Mouse (Mus musculus): ENCODE measurements around the gene Krt8.

DNA sequence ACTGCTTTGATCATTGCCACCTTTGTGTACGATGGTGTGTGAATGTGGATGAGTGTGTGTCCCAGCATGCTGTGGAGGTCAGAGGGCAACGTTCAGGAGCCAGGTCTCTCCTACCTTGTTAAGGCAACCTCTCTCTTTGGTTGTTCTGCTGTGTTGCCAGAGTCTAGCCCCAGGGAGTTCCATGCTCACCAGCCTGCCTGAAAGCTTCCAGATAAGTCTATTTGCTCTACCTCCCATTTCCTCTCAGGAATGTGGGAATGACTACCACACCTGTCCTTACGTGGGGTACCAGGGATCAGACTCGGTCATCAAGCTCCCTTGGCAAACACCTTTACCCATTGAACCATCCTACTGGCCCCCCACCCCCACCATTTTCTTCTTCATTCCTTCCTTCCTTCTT, 36.0 kb upstream of the Krt8 start:
- no peak for TF ChIP-seq POLR2A (IDR thresholded peaks at IDR 0.05; ENCODE audit: low read depth, low read length)
- TF ChIP-seq CTCF (IDR thresholded peaks at IDR 0.05; ENCODE audit: extremely low read depth, insufficient read length, insufficient replicate concordance, low read depth, low read length) = no peak

Measured in small intestine, adult 2 months (tissue).